Mouse (Mus musculus): ENCODE measurements around the gene Agtrap.

DNA sequence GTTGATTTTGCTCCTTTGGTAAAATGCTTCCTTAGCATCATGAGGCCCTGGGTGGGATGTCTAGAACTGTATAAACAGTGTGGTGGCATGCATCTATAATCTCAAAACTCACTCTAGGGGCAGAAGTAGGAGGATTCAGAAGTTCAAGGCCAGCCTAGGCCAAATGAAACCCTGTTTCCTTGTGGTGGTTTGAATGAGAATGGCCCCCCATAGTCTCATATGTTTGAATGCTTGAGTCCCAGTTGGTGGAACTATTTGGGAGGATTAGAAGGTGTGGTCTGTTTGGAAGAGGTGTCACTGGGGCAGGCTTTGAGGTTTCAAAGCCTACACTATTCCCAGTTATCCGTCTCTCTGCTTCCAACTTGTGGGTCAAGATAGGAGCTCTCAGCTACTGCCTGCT lies 3.4 kb upstream of the Agtrap start:
- no peak for TF ChIP-seq CTCF (conservative IDR thresholded peaks at IDR 0.05; ENCODE audit: insufficient read depth, insufficient read length, low read depth, low read length)
- no peak for TF ChIP-seq POLR2A (IDR thresholded peaks at IDR 0.05; ENCODE audit: low read depth, low read length)
